Mouse (Mus musculus): ENCODE measurements at regions not wholly inside any gene's neighbourhood (a gene's known extent, or its start where the extent isn't known, plus 50 kb on each side); places are given as distances from the start of the nearest gene placed in this dataset.
A peak's percentile ranks its signal among the peaks of the same experiment; 100 is the strongest.

DNA sequence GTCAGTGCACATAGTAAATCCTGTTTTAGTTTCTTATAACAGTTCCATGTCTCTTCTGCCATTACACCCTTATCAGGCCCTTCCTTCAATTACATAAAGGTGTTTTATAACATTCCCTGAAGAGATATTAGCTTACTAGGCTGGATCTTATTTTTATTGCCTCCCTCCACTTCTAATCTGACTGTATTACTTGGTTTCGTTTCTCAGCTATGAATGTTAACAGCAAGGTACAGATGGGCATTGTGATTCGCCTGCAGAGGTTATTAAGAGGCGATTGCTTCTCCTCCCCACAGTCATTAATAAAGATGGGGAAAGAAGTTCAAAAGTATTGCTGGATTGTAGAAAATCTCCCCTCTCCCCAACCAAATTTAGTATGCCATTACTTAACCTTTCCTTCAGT is 66.4 kb upstream of the Frg1 start:
- Histone ChIP-seq H3ac (ENCODE audit: control insufficient read depth, insufficient read length) (no peak overlapping the region), H3K4me3 (no peak overlapping the region), H3K79me2 (ENCODE audit: control insufficient read depth, insufficient read depth) (no peaks in the 10 kb centered on the region), H3K36me3 (ENCODE audit: control insufficient read depth, insufficient read depth) (no peaks in the 10 kb centered on the region), H3K27me3 (ENCODE audit: control insufficient read depth, insufficient read depth, insufficient read length) (no peaks in the 10 kb centered on the region), H3K4me2 (ENCODE audit: low read depth) (peak overlapping the region; percentile 45)
- TF ChIP-seq TCF12 (IDR thresholded peaks at IDR 0.05; ENCODE audit: insufficient read depth, poor library complexity, severe bottlenecking) (no peak), USF1 (IDR thresholded peaks at IDR 0.05; ENCODE audit: low read depth) (no peak), REST (IDR thresholded peaks at IDR 0.05; ENCODE audit: insufficient read depth, insufficient read length) (no peak), MAX (IDR thresholded peaks at IDR 0.05; ENCODE audit: low read depth) (no peak), POLR2A (IDR thresholded peaks at IDR 0.05; ENCODE audit: insufficient read length, low read depth) (no peak), TCF3 (IDR thresholded peaks at IDR 0.05; ENCODE audit: insufficient read length, low read depth) (no peak), MYOG (IDR thresholded peaks at IDR 0.05; ENCODE audit: control insufficient read depth in 1 of 3, insufficient read depth in 1 of 3, insufficient read length in 2 of 3, low read depth in 2 of 3) (no peak), SRF (IDR thresholded peaks at IDR 0.05; ENCODE audit: control insufficient read depth, insufficient read length, low read depth) (no peak), CEBPB (IDR thresholded peaks at IDR 0.05; ENCODE audit: insufficient read depth, poor library complexity, severe bottlenecking) (no peak), POLR2AphosphoS2 (IDR thresholded peaks at IDR 0.05; ENCODE audit: insufficient read length, low read depth) (no peak), MYOD1 (IDR thresholded peaks at IDR 0.05; ENCODE audit: control insufficient read depth in 1 of 3, insufficient read length in 2 of 3, low read depth in 2 of 3) (no peak), E2F4 (IDR thresholded peaks at IDR 0.05; ENCODE audit: insufficient read depth) (no peak)

DNA sequence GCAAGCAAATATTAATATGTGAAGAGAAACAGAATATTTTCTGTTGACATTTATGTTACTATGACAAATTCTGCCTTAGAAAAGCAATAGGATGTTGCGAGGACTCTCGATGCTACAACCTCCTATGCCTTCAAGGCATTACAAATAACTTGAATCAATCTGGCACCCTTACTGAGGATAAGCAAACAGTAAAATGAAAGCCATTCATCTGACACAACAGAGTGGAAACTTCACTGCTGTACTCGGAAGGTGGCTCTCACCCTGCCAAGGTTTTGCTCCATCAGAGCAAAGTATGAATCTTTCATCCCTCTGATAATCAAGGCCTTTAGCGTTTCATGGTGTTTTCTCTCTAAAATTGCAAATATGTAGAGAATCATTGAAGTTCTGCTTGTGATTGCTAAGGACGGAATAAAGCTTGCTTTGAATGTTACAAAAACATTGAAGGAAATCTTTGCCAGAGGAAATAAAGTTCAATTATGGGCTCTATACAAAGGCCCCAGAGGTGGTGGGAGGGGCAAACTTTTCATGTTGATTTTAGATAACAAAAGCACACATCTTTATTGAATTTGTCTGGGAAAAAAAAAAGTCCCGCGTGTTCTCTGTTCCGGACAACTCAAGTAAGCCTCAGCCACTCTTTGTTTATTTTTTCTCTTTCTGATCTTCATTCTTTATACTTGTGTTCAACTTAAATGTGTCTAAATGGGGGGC is 56.3 kb upstream of the Frg1 start:
- TF ChIP-seq USF1 (IDR thresholded peaks at IDR 0.05; ENCODE audit: low read depth), result no peak
- no peak for TF ChIP-seq CEBPB (IDR thresholded peaks at IDR 0.05; ENCODE audit: insufficient read depth, poor library complexity, severe bottlenecking)
- TF ChIP-seq E2F4 (IDR thresholded peaks at IDR 0.05; ENCODE audit: insufficient read depth), result no peak
- no peak for TF ChIP-seq REST (IDR thresholded peaks at IDR 0.05; ENCODE audit: insufficient read depth, insufficient read length)
- no peak for TF ChIP-seq POLR2AphosphoS2 (IDR thresholded peaks at IDR 0.05; ENCODE audit: insufficient read length, low read depth)
- TF ChIP-seq SRF (IDR thresholded peaks at IDR 0.05; ENCODE audit: control insufficient read depth, insufficient read length, low read depth), result no peak
- TF ChIP-seq MYOD1 (IDR thresholded peaks at IDR 0.05; ENCODE audit: control insufficient read depth in 1 of 3, insufficient read length in 2 of 3, low read depth in 2 of 3), result no peak
- no peak for TF ChIP-seq POLR2A (IDR thresholded peaks at IDR 0.05; ENCODE audit: insufficient read length, low read depth)
- TF ChIP-seq MYOG (IDR thresholded peaks at IDR 0.05; ENCODE audit: control insufficient read depth in 1 of 3, insufficient read depth in 1 of 3, insufficient read length in 2 of 3, low read depth in 2 of 3), result no peak
- no peak for TF ChIP-seq TCF12 (IDR thresholded peaks at IDR 0.05; ENCODE audit: insufficient read depth, poor library complexity, severe bottlenecking)
- TF ChIP-seq MAX (IDR thresholded peaks at IDR 0.05; ENCODE audit: low read depth), result no peak
- no peak for TF ChIP-seq TCF3 (IDR thresholded peaks at IDR 0.05; ENCODE audit: insufficient read length, low read depth)
- no peak overlapping the region for H3K4me2 ChIP-seq (ENCODE audit: low read depth)
- no peaks in the 10 kb centered on the region for H3K79me2 ChIP-seq (ENCODE audit: control insufficient read depth, insufficient read depth)

DNA sequence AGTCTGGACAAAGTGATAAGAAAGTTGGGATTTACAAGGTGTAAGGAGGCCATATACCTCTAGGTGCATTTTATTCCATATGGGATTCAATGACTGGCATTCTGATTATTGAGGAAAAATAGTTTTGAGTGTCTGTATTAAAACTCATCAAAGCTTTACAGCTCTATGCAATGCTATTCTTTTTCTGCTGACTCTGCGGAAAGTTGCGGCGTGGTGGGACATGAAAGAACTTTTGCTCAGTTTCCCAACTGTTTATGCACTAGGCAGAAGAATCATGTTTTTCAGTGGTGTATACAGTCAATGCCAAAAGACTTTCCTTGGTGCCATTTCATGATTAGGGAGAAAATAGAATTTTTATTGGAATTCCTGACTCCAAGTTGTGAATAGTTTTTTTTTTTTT is 55.4 kb upstream of the Frg1 start:
- no peak overlapping the region for H3K4me3 ChIP-seq
- no peaks in the 10 kb centered on the region for H3K79me2 ChIP-seq (ENCODE audit: control insufficient read depth, insufficient read depth)

More for the DNA sequence above, 56.3 kb upstream of the Frg1 start:
- Histone ChIP-seq H3K36me3 (ENCODE audit: control insufficient read depth, insufficient read depth) (no peaks in the 10 kb centered on the region), H3K27me3 (ENCODE audit: control insufficient read depth, insufficient read depth, insufficient read length) (no peaks in the 10 kb centered on the region), H3ac (ENCODE audit: control insufficient read depth, insufficient read length) (no peak overlapping the region), H3K4me3 (no peak overlapping the region)

More for the DNA sequence above, 55.4 kb upstream of the Frg1 start:
- TF ChIP-seq TCF12 (IDR thresholded peaks at IDR 0.05; ENCODE audit: insufficient read depth, poor library complexity, severe bottlenecking), result no peak
- TF ChIP-seq USF1 (IDR thresholded peaks at IDR 0.05; ENCODE audit: low read depth), result no peak
- TF ChIP-seq SRF (IDR thresholded peaks at IDR 0.05; ENCODE audit: control insufficient read depth, insufficient read length, low read depth), result no peak
- H3K4me2 ChIP-seq (ENCODE audit: low read depth), result no peak overlapping the region
- H3ac ChIP-seq (ENCODE audit: control insufficient read depth, insufficient read length), result no peak overlapping the region
- H3K27me3 ChIP-seq (ENCODE audit: control insufficient read depth, insufficient read depth, insufficient read length), result no peaks in the 10 kb centered on the region
- no peaks in the 10 kb centered on the region for H3K36me3 ChIP-seq (ENCODE audit: control insufficient read depth, insufficient read depth)

Measured in myocyte (in vitro differentiated cells).